Mouse (Mus musculus): ENCODE results near the gene 4930404H24Rik. TPM values are rescaled to one million over a fixed set of nuclear protein-coding genes. Genes with fewer than 3 reads are reported as not detected.

4930404H24Rik gene
- polyA plus RNA-seq, 2 experiments: not detected

GRCm38 (mm10) chr2:153530948-153531347 lies 38.4 kb downstream of the 4930404H24Rik start:
- no peak for ATAC-seq (ENCODE audit: insufficient read depth)
- Histone ChIP-seq H3K27ac (no peak overlapping the region), H3K36me3 (replicated peaks; ENCODE audit: control insufficient read depth, insufficient read depth, low read depth) (no peaks in the 10 kb centered on the region), H3K9ac (replicated peaks) (no peak overlapping the region), H3K4me2 (ENCODE audit: low read depth) (peak overlapping the region; percentile 95), H3K27me3 (ENCODE audit: control insufficient read depth, insufficient read depth, low read length) (no peaks in the 10 kb centered on the region), H3K4me3 (ENCODE audit: insufficient read depth in 1 of 2, low read depth in 2 of 2, low read length in 2 of 2) (no peak overlapping the region), H3K9me3 (ENCODE audit: control insufficient read depth, low read length) (no peaks in the 10 kb centered on the region), H3K4me1 (replicated peaks; ENCODE audit: control insufficient read depth in 2 of 2, insufficient read depth in 2 of 2, low read length in 1 of 2) (peaks cover 20 to 22% of the 10 kb centered on the region in 2 experiments)
- DNase-seq (ENCODE audit: low read depth in 3 of 3, low spot score in 3 of 3): no peak
- WGBS (ENCODE audit: insufficient replicate concordance): 38% methylated on average over 5 of the region's 5 CpGs
- TF ChIP-seq CTCF (IDR thresholded peaks at IDR 0.05; ENCODE audit: low read depth) (peak; percentile 62), EP300 (IDR thresholded peaks at IDR 0.05; ENCODE audit: low read depth) (no peak)

GRCm38 (mm10) chr2:153533981-153534380 lies 41.4 kb downstream of the 4930404H24Rik start:
- Histone ChIP-seq H3K27ac (no peak overlapping the region), H3K27me3 (ENCODE audit: control insufficient read depth, insufficient read depth, low read length) (no peaks in the 10 kb centered on the region), H3K9ac (replicated peaks) (no peak overlapping the region), H3K36me3 (replicated peaks; ENCODE audit: control insufficient read depth, insufficient read depth, low read depth) (no peaks in the 10 kb centered on the region), H3K4me1 (replicated peaks; ENCODE audit: control insufficient read depth in 2 of 2, insufficient read depth in 2 of 2, low read length in 1 of 2) (peaks cover 4 to 6% of the 10 kb centered on the region in 2 experiments), H3K4me3 (ENCODE audit: insufficient read depth in 1 of 2, low read depth in 2 of 2, low read length in 2 of 2) (no peak overlapping the region), H3K9me3 (ENCODE audit: control insufficient read depth, low read length) (no peaks in the 10 kb centered on the region), H3K4me2 (ENCODE audit: low read depth) (no peak overlapping the region)
- ATAC-seq (ENCODE audit: insufficient read depth): no peak
- TF ChIP-seq CTCF (IDR thresholded peaks at IDR 0.05; ENCODE audit: low read depth): peak; percentile 28; the same call in 1 of the 2 replicates
- no peak for TF ChIP-seq EP300 (IDR thresholded peaks at IDR 0.05; ENCODE audit: low read depth)
- 79% methylated on average over 1 of the region's 1 CpGs for WGBS (ENCODE audit: insufficient replicate concordance)
- DNase-seq (ENCODE audit: low read depth in 3 of 3, low spot score in 3 of 3): no peak

GRCm38 (mm10) chr2:153538898-153539297 lies 46.3 kb downstream of the 4930404H24Rik start:
- Histone ChIP-seq H3K4me2 (ENCODE audit: low read depth) (no peak overlapping the region), H3K9ac (replicated peaks) (no peak overlapping the region), H3K4me3 (ENCODE audit: insufficient read depth in 1 of 2, low read depth in 2 of 2, low read length in 2 of 2) (no peak overlapping the region), H3K36me3 (replicated peaks; ENCODE audit: control insufficient read depth, insufficient read depth, low read depth) (no peaks in the 10 kb centered on the region), H3K4me1 (replicated peaks; ENCODE audit: control insufficient read depth in 2 of 2, insufficient read depth in 2 of 2, low read length in 1 of 2) (peaks cover 12 to 19% of the 10 kb centered on the region in 2 experiments), H3K9me3 (ENCODE audit: control insufficient read depth, low read length) (no peaks in the 10 kb centered on the region), H3K27me3 (ENCODE audit: control insufficient read depth, insufficient read depth, low read length) (no peaks in the 10 kb centered on the region), H3K27ac (no peak overlapping the region)
- DNase-seq (ENCODE audit: low read depth in 3 of 3, low spot score in 3 of 3) (no peak), ATAC-seq (ENCODE audit: insufficient read depth) (no peak)
- TF ChIP-seq EP300 (IDR thresholded peaks at IDR 0.05; ENCODE audit: low read depth): no peak
- no peak for TF ChIP-seq CTCF (IDR thresholded peaks at IDR 0.05; ENCODE audit: low read depth)
- WGBS (ENCODE audit: insufficient replicate concordance): 68% methylated on average over 3 of the region's 3 CpGs

GRCm38 (mm10) chr2:153542936-153543668 lies 50.5 kb downstream of the 4930404H24Rik start:
- DNase-seq (ENCODE audit: low read depth in 3 of 3, low spot score in 3 of 3): no peak
- Histone ChIP-seq H3K27me3 (ENCODE audit: control insufficient read depth, insufficient read depth, low read length) (no peaks in the 10 kb centered on the region), H3K4me2 (ENCODE audit: low read depth) (peak overlapping the region; percentile 38), H3K4me1 (replicated peaks; ENCODE audit: control insufficient read depth in 2 of 2, insufficient read depth in 2 of 2, low read length in 1 of 2) (peaks cover 45 to 59% of the 10 kb centered on the region in 2 experiments), H3K9ac (replicated peaks) (no peak overlapping the region; the same call in 1 of the 2 replicates), H3K36me3 (replicated peaks; ENCODE audit: control insufficient read depth, insufficient read depth, low read depth) (no peaks in the 10 kb centered on the region), H3K9me3 (ENCODE audit: control insufficient read depth, low read length) (no peaks in the 10 kb centered on the region), H3K4me3 (ENCODE audit: insufficient read depth in 1 of 2, low read depth in 2 of 2, low read length in 2 of 2) (no peak overlapping the region), H3K27ac (peak overlapping the region; percentile 49)
- TF ChIP-seq CTCF (IDR thresholded peaks at IDR 0.05; ENCODE audit: low read depth) (0 out of 2 replicates have a peak, but pooled peaks have one; percentile 10), EP300 (IDR thresholded peaks at IDR 0.05; ENCODE audit: low read depth) (no peak)
- ATAC-seq (ENCODE audit: insufficient read depth): peak; percentile 68
- 23% methylated on average over 8 of the region's 8 CpGs for WGBS (ENCODE audit: insufficient replicate concordance)

Other genes with a start within 250 kb of the 4930404H24Rik start
- gene Kif3b, start 201.4 kb upstream of the 4930404H24Rik start, polyA plus RNA-seq (2012; rRNA removed): 2.0 and 2.5 TPM in 2 replicates
- 1.4 and 1.8 TPM in 2 replicates for gene Kif3b, start 201.4 kb upstream of the 4930404H24Rik start, polyA plus RNA-seq (2014; fragmentation: Nextera tagmentation; extraction: Ambion mirVana)
- 6.4 and 7.7 TPM in 2 replicates for gene Asxl1, start 147.0 kb upstream of the 4930404H24Rik start, polyA plus RNA-seq (2012; rRNA removed)
- gene Asxl1, start 147.0 kb upstream of the 4930404H24Rik start, polyA plus RNA-seq (2014; fragmentation: Nextera tagmentation; extraction: Ambion mirVana): 6.4 and 6.5 TPM in 2 replicates
- 5.7 and 6.0 TPM in 2 replicates for gene Nol4l, start 37.2 kb downstream of the 4930404H24Rik start, polyA plus RNA-seq (2012; rRNA removed)
- 3.7 and 4.4 TPM in 2 replicates for gene Nol4l, start 37.2 kb downstream of the 4930404H24Rik start, polyA plus RNA-seq (2014; fragmentation: Nextera tagmentation; extraction: Ambion mirVana)
- 5.4 and 9.5 TPM in 2 replicates for gene Commd7, start 140.0 kb downstream of the 4930404H24Rik start, polyA plus RNA-seq (2012; rRNA removed)
- gene Commd7, start 140.0 kb downstream of the 4930404H24Rik start, polyA plus RNA-seq (2014; fragmentation: Nextera tagmentation; extraction: Ambion mirVana): 24.9 and 25.4 TPM in 2 replicates
- gene Dnmt3b, start 156.7 kb downstream of the 4930404H24Rik start, polyA plus RNA-seq (2012; rRNA removed): 2.2 and 2.8 TPM in 2 replicates
- 4.1 and 4.3 TPM in 2 replicates for gene Dnmt3b, start 156.7 kb downstream of the 4930404H24Rik start, polyA plus RNA-seq (2014; fragmentation: Nextera tagmentation; extraction: Ambion mirVana)
- gene Dnmt3c, start 203.9 kb downstream of the 4930404H24Rik start, polyA plus RNA-seq (2012; rRNA removed): 0.23 and 0.41 TPM in 2 replicates
- 0.45 and 0.50 TPM in 2 replicates for gene Dnmt3c, start 203.9 kb downstream of the 4930404H24Rik start, polyA plus RNA-seq (2014; fragmentation: Nextera tagmentation; extraction: Ambion mirVana)
- 10.0 and 14.3 TPM in 2 replicates for gene Mapre1, start 248.5 kb downstream of the 4930404H24Rik start, polyA plus RNA-seq (2012; rRNA removed)
- gene Mapre1, start 248.5 kb downstream of the 4930404H24Rik start, polyA plus RNA-seq (2014; fragmentation: Nextera tagmentation; extraction: Ambion mirVana): 110 and 116 TPM in 2 replicates

Measured in liver, embryonic 14.5 days (tissue).